Mouse (Mus musculus) adrenal gland, adult 18-20 months (tissue): ENCODE data around the gene Nr1h2. TPM values are rescaled to one million over a fixed set of nuclear protein-coding genes. Genes with fewer than 3 reads are reported as not detected.

Experiments used
- DNase-seq, 2 experiments: peaks; one replicate each; pipeline ENCODE4 v3.0.0; 2021 to 2022; ENCODE audit warnings: low spot score in 2 of 2
- total RNA-seq, 2 experiments: library from RNA; stranded (reverse); gene quantifications; 1 replicate in 1 of 2; 2 replicates in 1 of 2; pipeline ENCODE4 v1.2.3; 2021

Nr1h2 gene
- total RNA-seq, 2 experiments from 2014 or later: 108 to 128 TPM

DNA sequence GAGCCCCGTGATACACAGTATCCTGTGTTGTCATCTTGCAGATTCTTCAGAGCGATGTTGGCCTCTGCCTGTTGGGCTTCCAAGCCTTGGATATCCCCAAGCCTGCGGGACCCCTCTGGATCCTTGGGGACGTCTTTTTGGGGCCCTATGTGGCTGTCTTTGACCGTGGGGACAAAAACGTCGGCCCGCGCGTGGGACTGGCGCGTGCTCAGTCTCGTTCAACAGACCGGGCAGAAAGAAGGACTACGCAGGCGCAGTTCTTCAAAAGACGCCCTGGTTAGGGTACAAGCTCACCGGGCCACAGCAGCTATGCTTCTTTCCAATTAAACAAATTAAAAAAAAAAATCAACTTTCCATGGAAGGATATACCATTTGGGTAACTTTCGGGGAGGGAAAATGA, 32.8 kb upstream of the Nr1h2 start:
- DNase-seq: no peak

DNA sequence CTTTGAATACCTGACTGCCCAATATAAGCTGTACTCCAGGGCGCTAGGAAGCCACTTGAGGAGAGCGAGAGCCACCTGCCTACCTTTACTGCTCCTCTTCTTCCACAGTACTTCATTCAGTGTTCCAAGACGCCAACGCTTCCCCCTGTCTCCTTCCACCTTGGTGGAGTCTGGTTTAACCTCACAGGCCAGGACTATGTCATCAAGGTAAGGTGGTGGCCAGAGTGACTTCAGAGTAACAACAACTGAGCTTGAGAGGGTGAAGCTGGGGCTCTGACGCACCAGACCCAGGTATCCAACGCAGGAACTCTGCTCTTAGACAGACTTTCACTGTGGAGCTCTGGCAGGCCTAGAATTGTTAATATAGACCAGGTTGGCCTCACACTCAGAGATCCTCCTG, 31.9 kb upstream of the Nr1h2 start:
- no peak for DNase-seq

DNA sequence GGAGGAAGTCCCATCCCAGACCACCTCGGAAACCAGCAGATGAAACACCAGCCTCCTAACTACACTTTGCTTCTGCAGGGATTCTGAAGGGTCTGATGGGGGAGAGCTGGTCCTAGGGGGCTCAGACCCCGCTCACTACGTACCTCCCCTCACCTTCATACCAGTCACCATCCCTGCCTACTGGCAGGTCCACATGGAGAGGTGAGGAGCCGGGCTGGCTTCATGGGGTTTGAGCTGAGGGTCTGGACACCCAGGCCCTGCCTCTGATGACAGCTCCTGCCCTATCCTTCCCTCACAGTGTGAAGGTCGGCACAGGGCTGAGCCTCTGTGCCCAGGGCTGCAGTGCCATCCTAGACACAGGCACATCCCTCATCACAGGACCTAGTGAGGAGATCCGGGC, 31.2 kb upstream of the Nr1h2 start:
- no peak for DNase-seq

DNA sequence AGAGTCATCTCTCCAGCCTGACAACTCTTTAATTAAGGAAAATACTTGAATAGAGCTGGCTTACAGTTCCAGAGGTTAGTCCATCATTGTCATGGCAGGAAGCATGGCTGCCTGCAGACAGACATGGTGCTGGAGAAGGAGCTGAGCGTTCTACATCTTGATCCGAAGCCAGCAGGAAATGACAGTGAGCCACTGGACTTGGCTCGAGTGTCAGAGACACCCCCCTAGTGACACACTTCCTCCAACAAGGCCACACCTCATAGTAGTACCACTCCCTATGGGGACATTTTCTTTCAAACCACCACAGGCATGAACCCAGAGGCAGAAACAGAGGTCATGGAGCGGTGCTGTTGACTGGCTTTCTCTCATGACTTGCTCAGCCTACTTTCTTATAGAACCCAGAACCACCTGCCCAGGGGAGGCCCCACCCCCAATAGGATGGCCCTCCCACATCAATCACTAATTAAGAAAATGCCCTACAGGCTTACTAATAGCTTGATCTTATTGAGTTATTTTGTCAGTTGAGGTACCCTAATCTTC, 30.6 kb upstream of the Nr1h2 start:
- DNase-seq: no peak

DNA sequence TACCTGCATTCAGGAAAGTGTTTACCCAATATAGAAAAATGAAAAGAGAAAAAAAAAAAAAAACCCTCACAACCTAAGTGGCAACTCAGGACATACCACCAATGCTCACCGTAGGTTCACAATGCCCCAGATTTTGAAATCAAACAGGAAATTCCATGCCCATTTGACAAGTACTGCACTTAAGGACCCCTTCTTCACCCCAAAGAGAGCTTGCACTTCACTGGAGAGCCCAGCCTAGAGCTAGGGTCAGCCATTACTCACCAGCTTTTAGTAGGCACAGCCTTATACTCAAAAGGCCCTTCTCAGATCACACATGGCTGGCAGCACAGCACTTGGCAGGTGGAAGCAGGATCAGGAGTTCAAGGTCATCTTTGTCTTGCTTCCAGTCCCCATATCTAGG, 29.4 kb upstream of the Nr1h2 start:
- DNase-seq: no peak

DNA sequence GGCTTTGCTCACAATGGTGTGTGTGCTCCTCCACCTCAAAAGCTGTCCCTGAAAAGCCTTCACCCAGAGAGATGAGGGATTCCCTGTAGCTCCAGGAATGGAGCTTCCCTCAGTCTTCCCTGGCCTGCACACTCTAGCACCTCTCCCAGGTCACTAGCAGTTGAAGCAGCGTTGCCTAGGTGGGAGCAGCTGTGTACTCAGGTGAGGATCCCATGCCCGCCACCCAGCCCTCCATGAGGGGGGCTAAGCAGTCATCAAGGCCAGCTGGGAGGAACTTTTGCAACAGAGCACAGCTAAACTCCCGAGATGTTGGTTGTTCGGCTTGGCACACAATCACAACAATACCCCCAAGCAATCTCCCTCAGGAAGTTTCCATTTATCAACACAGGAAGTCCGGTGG, 29.0 kb upstream of the Nr1h2 start:
- no peak for DNase-seq

DNA sequence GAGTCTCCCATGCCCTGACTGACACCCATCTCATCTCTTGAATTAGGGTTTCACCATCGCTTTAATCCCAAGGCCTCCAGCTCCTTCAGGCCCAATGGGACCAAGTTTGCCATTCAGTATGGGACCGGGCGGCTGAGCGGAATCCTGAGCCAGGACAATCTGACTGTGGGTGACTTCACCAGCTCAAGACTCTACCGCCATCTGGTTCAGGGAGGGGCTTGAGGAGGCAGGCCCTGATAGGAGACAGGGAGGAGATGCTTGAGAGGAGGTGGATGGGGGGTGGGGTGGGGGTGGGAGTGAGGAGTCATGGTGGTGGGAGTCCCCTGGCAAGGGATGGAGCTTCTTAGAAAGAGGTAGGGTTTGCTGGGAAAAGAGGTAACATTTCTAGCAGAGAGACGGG, 27.9 kb upstream of the Nr1h2 start:
- no peak for DNase-seq

DNA sequence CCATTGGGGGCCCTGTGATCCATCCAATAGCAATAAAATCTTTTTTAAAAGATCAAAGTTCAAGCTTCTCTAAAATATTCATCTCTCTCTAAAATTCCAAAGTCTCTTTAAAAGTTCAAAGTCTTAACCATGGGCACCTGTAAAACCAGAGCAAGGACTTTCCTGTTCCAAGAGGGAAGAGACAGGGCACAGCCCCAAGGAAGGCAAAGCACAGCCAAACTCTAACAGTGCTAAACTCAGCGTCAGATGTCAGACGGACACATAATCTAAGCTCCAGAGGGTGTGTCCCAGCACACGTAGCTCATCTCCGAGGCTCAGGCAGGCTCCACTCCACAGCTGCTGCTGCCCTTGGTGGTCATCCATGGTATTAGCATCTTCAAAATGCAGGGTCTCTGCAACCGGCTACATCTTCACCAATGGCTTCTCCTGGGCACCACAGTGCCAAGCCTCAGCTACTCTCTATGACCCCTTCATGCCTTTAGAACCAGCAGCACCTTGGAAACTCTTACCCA, 22.6 kb upstream of the Nr1h2 start:
- DNase-seq: no peak

DNA sequence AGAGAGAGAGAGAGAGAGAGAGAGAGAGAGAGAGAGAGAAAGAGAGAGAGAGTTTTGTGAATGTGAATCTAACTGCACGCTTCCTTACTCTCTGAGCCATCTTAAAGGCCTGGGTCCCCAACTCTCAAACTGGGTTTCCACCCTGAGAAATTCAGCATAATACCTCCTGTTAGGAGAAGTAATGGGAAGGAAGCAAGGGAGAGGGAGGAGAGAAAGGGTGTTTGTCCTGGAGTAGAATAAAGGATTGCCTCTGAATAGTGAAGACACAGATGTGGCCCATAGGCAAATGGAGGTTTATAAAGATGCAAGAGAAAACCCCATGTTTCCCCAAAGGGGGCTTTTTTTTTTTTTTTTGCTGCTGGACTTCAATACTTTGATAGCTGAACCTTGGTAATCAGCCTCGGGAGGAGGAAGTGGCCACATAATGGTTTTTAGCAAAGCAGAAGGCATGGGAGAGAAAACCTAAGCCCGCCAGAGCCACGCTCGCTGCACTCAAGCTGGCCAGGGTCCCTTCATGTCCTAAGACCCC, 19.3 kb upstream of the Nr1h2 start:
- DNase-seq: no peak

DNA sequence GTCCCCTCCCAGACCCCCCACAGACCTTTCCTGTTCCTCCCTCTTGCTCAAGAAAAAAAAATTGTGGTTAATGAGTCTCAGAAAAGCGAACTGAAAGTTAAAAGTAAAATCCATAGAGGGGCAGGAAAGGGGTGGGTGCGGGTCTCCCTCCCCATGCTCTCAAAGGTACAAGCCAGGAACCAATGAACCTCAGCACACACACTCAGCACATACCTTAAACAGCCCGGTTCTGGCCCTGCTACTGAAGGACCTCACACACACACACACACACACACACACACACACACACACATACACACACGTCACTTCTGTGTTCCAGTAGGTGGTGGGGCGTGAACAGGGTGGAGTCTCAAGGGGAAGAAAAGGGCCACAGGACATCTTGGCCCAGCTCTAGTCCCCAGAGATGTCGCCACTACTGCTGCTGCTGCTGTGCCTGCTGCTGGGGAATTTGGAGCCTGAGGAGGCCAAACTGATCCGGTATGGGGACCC, 18.5 kb upstream of the Nr1h2 start, which contains the start of gene Napsa:
Napsa (plus strand) TSS at position 168 of the 489 bp plus-strand sequence.
- no peak for DNase-seq

DNA sequence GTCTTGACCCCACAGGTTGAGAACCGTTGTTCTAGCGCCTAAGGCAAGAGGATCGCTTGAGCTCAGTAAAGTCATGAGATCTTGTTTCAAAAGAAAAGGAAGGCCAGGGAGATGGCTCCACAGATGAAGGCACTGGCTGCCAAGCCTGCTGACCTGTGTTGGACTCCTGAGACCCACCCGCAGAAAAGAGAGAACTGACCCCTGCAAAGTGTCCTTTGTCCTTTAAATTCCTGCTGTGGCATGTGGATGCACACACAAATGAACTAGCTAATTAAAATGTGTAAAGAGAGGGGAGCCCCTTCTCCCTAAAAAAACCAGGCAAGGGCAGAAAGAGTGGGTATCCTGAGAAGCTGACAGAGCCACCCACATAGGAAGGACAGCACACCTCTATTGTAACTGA, 18.1 kb upstream of the Nr1h2 start:
- DNase-seq: no peak

DNA sequence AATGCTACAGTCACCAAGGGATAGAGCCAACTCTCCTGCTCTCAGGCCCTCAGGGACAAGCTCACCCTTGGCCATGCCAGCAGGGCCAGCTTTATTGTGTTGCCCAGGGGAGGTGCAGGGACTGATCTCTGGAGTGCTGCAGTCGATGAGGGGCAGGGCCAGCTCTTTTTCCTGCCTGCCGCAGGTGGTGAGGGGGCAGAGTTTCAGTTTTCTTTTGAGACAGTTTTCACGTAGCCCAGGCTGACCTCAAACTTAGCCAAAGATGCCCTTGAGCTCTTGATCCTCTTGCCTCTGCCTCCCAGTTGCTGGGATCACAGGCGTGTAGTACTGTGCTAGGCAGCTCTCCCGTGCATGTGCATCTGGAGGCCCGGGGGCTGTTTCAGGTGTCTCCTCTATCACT, 17.2 kb upstream of the Nr1h2 start:
- no peak for DNase-seq

DNA sequence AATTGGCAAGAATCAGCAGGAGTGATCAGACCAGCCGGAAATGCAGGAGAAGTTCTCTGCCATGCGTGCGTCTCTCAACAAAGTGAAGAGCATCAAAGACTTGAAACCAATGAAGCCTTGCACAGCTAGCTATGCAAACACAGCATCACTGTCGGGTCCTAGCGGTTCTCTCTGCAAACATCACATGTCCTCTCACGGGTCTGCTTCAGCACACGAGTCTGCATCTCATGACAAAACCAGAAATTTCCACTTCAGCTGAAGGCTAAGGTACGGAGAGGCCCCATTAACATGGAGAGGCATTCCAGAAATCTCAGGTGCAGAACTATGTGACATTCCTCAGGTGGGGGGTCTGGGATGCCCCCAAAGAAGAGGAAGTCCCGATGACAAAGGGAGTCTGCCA, 15.1 kb upstream of the Nr1h2 start:
- no peak for DNase-seq

DNA sequence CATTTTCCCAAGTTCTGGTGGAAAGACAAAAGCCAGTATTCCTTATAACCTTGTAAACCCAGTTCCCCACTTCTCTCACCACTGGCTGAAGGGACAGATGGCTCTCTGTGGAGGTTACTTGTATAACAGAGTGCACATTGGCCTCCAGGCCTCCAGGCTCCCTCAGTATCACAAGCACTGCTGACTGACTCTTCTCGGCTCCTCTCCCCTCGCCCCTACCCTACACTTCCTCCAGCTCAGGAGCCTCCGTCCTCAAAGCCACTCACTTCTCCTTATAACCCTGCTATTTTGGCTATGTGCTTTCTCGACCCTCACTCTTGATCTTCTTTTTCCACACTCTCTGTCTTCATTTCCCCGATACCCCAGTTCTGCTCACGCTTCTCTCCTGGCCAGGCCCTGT, 11.7 kb upstream of the Nr1h2 start:
- DNase-seq: no peak

DNA sequence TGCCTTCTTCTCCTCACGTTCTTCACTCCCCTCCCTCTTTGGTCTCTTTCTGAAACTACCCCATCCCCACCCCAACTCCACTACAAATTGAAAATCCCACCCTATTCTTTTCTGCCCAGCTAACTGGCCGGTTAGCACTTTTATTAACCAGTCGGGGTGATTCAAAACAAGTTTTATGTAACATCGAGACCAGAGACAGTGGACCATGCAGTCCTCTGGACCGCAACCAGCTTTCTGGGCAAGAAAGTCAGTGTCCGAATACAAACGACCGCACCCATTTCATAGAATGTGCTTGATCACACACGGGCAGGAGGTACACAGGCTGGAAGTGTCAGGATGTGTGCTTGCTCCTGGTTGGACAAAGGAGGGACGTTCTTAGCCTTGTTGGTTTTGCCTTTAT, 10.7 kb upstream of the Nr1h2 start:
- DNase-seq: no peak

DNA sequence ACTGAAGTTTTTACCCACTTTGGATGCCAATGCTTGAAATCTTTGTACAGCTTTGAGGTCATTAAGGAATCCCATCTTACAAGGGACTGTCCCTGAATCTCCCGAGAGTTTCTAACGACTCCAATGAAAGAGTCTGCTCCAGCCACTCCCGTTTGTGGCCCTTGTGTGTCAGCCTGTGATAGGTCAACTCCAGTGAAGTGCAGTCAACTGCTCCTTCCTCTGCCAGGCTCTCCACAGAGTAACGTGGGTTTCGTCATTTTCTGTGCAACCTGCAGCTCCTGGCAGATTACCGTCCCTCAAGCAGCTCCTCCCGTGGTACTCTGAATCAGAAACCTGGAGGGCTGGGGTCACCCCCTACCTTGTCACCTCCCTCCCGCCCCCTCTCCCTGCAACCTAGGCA, 9.5 kb upstream of the Nr1h2 start:
- no peak for DNase-seq

DNA sequence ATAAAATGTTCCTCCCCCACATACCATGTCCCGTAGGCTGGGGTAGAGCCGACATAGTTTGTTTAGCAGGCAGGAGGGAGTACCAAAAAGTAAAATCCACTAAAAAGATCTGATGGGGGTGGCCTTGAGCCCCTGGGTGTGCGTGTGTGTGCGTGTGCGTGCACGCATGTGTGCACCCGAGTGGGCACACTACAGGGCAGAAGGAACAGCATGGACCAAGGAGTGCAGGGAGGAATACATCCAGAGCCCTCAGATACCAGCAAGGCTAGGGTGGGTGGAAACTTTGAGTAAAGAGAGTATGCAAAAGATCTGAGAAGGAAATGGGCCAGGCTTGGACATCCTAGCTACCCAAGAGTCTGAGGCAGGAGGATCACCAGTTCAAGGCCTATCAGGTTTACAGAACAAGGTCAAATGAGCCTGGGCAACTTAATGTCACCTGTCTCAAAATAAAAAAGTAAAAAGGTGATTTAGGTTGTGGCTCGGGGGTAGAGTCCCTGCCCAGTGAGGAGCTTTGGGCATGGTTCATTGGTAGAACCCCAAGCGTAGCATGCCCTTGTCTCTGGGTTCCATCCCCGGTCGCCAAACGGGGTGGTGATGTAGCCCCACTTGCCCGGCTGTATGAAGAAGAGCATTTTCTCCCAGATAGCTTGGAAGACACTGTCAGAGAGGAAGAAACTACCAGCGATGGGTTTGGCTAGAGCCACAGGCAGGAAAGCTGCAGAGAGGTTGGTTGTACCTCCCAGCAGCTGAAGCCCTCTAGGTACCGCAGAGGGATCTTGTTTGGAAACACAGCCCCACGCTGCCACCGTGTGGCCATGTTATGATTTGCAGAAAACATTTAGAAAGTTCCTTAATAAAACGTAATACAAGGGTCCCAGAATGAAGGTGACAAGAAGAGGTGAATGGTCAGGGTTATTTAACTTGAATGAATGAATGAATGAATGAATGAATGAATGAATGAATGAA, 7.0 kb upstream of the Nr1h2 start:
- peak; percentile 66 to 76 for DNase-seq

DNA sequence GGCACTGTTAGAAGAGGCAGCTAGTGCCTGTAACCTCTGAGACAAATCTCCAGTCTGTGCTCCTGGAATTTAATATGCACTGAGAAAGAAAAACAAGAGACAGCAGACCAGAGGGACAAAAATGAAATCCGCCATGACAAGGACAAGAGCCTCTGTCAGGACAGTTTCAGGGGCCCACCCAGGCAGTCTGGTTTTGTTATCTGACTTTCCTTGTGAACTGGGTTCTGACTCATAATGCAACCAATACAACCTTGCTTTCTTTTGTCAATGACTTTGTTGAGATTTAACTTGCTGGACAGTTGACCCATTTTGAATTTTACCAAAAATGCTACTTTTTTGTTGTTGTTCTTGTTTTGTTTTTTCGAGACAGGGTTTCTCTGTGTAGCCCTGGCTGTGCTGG, 3.9 kb upstream of the Nr1h2 start:
- DNase-seq: no peak

DNA sequence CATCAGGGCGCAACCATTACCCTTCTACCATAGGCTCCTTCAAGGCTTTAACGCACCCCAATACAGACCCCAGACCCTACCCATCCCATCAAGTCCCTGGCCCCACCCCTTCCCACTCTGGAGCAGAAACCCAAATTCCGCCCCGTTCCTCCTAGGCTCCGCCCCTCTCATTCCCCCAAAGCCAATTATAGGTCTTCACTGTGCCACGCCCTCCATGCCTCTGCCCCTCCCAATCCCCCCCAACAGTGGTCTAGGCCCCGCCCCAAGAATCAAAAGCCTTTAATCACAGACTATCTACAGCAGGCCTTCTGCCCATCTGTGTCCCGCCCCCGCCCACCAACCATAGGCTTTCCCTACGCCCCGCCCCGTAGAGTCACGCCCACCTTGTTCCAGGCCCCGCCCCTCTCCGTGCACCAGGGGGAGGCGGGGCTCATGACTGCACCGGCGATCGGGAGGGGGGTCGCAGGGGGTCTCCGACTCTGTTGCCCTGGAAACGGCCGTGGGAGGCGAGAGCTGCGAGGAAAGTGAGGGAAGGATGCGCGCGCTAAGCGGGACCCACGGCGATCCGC, 471 bp downstream of the Nr1h2 start:
- peak; percentile 71 to 81 for DNase-seq

DNA sequence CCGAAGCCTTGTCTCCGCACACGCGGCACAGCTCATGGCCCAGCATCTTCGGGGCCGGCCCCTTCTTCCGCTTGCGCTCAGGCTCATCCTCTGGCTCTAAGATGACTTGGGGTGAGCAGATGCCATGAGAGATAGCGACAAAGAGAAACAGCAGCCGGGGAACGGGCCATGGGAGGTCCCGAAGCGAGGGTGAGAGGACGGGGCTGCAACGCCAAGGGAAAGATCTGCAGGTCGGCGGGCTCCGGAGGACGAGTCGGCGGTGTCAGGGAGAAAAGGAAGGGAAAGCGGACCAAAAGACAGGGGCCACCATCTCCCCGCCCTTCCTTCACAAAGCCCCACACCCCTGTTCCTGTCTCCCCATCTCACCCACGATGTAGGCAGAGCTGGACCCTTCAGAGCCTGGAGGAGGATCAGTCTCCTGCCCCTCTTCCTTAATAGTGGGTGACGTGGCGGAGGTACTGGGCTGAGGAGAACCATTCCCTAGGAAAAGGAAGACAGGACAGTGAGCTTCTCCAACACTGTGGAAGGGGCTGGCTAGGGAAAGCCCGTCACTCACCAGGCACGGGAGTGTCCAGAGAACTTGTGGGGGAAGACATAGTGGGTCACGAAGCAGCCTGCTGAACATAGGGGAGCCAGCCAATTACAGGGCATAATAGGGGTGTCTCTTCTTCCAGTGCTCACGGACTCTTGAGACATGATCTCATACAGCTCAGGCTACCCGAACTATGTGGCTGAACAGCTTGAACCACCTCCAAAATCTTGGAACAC, 1.4 kb downstream of the Nr1h2 start:
- DNase-seq: no peak

DNA sequence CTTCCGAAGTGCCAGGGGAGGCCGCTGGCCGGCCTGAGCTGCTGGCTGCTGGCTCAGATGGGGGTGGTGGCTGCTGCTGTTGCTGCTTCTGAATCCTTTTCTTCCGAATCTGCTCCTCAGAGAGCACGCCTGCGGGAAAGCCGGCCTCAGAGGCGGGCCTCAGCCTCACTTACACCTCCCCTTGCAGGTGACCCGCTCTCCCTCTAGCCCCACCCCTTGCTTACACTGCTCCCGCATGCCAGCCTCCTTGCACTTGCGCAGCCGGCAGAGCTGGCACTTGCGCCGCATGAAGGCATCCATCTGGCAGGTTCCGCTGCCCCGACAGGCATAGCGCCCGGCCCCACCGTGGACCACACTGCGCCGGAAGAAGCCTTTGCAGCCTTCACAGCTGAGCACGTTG, 2.0 kb downstream of the Nr1h2 start:
- no peak for DNase-seq
